Mouse (Mus musculus) cerebellum, adult 9-10 months (tissue): ENCODE measurements around the gene Polr3c.
A peak's percentile ranks its signal among the peaks of the same experiment; 100 is the strongest.
"Not testable (repeated sequence)": the region's sequence is repeated elsewhere in the genome, so short reads cannot be mapped to it uniquely, and the experiment has no call there.

Source experiments
- DNase-seq: peaks from one replicate; pipeline ENCODE4 v3.0.0; 2022

Gene Polr3c

DNA sequence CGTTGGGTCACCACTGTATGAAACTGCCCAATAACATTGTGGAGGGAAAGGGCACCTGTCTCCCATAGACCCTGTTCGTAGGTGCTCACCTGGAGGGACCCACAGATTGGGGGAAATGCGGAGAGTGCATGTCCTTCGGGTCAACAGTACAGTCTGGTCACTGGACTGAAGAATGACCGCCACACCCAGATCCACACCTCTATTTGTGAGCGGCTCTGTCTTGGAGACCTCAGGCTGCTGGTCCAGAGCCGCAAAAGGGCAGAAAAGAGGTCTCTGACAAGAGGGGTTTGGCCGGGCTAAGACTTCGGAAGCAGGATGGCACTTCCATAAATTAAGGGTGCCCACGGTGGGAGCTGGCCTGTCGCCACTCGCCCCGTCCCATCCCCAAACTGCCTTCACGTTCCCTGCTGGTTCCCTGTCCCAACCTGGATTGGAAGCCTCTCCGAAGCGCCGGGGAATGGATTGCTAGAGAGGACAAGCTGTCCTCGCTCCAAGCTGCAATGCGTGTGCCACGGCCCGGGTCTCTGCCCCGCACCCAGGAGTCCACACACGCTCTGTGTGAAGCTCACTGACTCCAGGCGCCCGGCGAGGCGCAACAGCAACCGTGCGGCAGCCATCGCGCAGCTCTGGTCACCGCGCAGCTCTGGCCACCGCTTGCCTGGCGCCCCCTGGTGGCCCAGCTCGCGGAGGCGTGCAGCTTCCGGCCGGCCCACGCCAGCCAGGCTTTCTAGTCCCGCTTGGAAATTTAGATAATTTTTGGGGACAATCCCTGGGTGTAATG, 19.3 kb downstream of the Polr3c start, which contains the start of gene Nudt17:
Gene Nudt17, minus strand, starts transcription at position 660 of the 781 bp plus-strand sequence.
- DNase-seq = peak; percentile 82

DNA sequence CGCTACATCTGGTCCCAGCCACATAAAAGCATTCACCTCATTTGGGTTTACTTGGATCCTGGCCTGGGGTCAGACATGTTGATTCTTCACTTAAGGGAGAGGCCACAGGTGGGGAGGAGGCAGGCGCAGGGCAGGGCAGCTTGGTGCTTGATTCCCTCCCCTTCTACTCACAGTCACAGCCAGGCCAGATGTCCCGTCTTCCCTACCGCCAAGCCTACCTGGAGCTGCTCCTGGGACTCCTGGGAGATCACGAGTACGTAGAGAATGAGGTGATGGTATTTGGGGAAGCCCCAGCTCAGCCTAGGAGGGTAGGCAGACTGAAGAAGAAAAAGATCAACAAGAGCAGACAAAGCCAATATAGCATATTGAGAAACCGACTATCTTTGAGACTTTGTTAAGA, 20.4 kb downstream of the Polr3c start:
- DNase-seq = peak; percentile 32

DNA sequence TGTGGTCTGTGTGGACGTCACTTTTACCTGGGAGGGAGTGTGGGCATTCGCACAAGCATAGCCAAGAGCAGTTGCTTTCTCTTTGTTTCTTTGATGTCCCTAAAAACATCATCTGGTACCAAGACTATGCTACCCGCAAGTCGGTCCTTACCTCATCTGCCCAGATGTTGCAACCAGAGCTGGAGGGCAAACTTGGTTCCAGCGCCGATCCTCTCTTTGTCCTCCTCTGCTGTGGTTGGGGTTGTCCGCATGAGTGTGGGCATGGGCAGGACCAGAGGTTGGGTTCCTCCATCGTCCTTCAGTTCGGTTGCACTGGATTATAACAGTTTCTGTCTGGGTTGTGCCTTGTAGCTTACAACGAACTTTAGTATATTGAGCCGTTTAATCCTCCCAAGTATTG, 21.2 kb downstream of the Polr3c start:
- DNase-seq = no peak

DNA sequence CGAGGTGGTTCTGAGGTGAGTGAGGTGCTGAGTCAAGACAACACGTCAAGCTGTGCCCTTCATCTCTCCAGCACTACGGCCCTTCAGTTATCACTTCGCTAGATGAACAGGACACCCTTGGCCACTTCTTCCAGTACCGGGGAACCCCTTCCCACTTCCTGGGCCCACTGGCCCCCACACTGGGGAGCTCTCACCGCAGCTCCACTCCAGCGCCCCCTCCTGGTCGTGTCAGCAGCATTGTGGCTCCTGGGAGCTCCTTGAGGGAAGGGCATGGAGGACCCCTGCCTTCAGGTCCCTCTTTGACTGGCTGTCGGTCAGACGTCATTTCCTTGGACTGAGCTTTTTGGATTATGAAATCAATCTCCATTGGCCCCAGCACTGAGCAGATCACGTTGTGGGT, 22.6 kb downstream of the Polr3c start:
- peak; percentile 24 for DNase-seq

DNA sequence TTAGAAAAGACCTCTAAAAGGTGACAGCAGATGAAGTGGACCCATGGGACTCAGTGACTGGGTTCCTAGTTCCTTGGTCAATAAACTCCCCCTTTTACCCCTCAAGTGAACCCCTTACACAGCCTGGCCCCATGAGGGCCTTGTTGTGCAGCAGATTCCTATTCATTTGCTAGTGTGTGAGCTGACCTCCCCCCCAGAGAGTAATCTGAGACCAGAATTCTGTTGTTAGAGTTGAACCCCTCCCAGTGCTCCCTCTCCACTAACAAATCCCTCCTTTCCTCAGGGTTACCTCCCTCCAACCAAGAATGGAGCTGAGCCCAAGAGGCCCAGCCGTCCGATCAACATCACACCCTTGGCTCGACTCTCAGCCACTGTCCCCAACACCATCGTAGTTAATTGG, 26.4 kb downstream of the Polr3c start:
- no peak for DNase-seq

DNA sequence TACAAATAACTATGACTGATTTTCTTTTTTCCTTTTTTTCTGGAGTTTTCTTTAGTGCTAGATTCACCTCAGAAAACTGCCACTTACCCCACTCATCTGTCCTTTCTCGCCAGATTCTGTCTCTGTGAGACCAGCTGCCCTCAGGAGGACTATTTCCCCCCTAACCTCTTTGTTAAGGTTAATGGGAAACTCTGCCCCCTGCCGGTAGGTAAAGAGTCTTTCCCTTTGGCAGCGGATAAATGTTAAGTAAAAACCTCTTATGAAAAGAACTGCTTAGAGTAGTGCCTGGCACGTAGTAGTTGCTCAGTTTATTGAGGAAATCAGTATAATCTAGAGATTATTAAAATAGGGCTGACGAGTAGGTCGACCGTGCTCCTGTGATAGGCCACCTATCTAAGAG, 27.1 kb downstream of the Polr3c start:
- peak; percentile 25 for DNase-seq

DNA sequence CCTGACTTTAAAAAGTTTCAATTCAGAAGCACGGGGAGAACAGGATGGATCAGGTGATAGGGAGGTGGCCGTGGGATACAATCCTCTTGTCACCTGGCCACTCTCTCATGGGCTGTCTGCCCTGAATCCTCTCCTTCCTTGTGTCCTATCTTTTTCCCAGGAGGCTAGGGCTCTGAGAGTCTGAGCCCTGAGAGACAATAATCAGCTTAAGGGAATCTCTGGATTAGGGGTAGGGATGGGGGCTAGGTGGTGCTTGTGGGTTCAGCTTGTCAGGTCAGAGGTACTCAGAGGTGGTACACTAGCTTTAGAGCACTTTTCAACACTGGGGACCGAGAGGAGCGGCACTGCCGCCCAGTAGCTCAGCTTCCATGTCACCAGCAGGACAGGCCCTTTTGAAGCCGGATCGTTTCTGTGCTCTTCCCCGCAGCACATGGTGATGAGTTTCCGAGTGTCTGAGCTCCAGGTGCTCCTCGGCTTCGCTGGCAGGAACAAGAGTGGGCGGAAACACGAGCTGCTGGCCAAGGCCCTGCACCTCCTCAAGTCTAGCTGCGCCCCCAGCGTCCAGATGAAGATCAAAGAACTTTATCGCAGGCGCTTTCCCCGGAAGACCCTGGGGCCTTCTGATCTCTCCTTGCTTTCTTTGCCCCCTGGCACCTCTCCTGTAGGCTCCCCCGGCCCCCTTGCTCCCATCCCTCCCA, 28.3 kb downstream of the Polr3c start:
- DNase-seq = peak; percentile 29

DNA sequence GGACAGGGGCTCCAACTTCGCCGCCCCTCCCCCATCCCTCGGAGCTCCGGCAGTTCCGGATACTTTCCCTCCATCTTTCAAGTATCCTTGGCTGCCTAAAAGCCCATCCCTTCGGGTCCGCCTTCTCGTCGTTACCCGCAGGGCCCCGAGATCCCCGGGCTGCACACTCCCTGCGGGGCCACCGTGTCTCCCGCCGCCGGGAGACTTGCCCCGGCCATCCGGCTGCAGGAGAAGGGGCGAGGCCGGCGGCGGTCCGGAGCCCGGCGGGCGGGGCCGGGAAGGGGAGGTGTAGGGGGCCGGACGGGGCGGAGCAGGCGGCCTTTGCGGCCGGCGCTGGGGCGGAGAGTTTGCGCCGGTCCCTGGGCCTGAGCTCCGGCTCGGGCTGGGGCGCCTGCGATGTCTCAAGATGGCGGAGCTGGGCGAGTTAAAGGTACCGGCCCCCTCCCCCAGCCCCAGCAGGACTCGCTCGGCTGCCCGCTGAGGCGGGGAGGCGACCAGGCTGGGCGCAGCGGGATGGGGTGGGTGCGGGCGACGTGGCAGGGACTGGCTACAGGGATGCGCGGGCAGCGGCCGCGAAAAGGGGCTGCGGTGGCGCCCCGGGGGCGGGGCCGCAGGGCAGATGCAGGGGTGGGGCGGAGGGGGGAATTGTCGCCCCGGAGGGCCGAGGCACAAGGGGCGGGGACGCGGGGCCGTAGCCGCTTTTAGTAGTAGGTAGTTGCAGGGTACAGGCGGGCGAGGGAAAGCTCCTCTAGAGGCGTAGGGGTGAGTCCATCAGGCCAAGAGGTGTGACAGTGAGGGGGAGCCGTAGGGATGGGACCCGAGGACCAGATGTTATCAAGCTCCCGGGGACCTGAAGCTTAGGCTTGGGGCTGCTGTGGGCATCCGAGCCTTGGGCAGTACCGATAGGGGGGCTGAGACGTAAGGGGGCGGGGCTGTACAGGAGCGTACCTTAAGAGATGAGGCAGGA, 30.4 kb downstream of the Polr3c start:
- peak; percentile 85 for DNase-seq

DNA sequence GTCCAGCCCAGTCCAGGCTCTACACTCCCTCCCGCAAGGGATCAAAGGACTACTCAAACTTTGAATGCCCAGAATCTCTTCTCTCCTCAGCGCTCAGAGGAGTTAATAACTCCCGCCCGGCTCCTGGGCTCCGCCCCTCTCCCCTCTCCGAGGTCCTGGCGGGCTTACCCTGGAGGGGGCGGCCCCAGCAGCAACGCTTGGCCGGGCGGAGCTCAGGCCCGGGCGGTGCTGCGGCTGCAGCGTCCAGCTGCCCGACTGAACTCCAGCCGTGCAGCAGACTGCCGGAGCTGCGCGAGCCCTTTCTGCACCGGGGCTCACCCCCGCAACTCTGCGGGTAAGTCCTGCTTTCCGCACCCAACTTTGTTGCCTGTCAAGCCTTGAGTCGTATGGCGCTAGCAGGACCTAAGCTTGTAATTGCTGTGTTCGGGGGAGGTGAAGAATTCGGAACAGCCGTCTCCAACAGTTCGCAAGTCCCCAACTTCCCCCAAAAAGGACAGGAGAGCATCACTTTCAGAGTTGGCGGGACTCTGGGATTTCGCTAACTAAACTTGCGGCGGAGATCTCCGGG, 31.1 kb downstream of the Polr3c start, which contains the start of gene Pias3:
Gene Pias3, plus strand, starts transcription at position 187 of the 568 bp plus-strand sequence.
- DNase-seq = peak; percentile 51

DNA sequence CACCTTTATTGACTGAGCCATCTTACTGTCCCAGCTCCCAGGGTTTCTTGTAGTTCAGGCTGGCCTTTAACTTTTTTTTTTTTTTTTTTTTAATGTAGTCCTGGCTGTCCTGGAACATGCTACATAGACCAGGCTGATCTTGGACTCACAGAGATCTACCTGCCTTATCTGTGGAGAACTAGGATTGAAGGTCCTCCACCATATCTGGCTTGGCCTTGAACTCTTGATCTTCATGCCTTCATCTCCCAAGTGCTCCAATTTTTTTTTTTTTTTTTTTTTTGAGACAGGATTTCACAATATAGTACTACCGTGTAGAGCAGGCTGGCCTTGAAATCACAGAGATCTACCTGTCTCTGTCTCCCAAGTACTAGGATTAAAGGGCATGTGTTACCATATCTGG, 33.8 kb downstream of the Polr3c start:
- no peak for DNase-seq

DNA sequence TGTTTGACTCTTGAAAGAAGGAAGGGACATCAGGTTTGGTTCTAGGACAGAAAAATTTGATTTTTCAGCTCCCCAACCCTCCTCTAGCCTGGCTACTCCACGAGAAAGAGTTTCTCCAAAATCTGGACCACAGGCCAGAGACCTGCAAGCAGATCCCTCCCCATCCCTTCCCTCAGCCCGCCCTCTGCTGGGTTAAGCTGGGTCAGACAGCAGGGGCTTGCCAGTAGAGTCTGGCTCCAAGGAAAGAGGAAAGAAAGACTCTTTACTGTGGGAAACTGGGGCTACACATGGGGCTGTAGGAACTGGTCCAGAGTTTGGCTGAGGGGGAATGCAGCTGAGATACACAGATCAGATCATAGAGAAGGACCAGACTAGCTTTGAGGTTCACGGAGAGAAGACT, 34.9 kb downstream of the Polr3c start:
- DNase-seq = no peak

DNA sequence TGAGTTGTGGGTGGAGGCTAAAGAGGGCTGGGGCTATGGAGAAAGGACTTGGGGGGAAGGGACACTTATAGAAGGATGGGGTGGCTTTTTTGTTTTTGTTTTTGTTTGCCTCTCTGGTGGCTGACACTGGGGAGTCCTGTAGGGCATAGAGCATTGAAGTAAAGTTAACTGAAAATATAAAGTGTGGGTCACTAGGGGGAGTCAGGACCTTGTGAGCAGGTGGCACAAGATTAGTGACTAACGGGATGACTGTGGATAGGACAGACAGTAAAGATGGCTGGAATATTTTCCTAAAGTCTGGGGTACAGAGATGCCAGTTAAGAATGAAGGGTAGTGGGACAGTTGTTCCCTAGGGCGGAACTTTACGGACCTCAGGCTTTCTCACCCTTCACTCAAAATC, 37.1 kb downstream of the Polr3c start:
- no peak for DNase-seq

DNA sequence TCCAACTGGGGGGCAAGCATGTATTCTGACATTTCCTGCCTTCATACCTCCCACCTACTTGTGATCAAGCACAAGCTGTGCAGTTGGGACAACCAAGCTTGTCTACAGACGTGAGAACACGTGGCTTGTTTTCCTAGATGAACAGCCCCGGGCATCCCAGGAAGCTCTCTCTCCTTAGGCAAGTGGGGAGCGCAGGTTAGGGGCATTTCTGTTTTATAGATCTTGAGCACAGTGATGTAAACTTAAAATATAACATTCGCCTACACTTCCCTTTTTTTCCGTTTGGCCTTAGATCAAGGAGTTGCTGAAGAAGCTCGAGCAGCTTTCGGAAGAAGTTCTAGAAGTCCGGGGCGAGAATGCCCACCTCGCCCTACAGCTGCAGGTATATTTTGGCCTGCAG, 38.6 kb downstream of the Polr3c start:
- DNase-seq = no peak

DNA sequence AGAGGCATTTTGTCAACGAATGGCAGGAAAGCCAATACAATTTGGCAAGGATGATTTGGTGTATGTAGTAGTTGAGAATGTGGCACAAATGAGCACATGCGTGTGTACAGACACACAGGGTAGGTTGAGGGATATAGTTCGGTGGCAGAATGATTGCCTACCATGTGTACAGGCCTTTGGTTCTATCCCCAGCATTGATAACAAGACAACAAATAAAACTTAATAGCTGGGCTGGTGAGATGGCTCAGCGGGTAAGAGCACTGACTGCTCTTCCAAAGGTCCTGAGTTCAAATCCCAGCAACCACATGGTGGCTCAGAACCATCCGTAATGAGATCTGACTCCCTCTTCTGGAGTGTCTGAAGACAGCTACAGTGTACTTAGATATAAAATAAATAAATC, 41.4 kb downstream of the Polr3c start:
- not testable (repeated sequence) for DNase-seq

DNA sequence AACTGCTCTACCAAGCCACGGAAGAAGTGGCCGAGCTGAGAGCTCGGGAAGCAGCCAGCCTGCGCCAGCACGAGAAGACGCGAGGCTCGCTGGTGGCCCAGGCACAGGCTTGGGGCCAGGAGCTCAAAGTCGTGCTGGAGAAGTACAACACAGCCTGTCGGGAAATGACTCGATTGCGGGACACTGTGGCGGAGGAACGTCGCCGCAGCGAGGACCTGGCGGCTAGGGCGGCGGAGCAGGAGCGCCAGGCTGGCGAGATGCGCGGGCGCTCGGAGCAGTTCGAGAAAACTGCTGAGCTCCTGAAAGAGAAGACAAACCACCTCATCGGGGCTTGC, 42.6 kb downstream of the Polr3c start:
- no peak for DNase-seq

DNA sequence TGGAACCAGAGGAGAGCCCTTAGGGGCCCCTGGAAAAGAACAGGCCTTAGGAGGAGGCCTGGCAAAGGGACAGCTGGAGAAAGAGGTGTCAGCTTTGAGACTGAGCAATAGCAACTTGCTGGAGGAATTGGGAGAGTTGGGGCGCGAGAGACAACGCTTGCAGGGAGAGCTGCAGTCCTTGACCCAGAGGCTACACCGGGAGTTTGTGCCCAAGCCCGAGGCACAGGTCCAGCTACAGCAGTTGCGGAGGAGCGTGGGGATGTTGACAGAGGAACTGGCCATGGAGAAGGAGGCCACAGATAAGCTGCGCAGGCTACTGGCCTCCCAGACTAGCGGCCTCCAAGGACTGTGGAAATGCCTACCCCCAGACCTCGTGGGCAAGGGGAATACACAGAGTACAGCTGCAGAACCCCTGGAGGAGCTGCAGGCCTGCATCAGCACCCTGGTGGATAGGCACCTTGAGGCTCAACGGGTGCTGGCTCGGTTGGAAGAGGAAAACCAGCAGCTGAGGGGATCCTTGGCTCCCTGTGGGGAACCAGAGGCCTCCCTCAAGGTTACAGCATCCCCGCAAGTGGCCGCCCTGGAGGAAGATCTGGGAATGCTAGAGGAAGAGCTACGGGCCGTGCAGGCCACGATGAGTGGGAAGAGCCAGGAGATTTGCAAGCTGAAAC, 43.1 kb downstream of the Polr3c start:
- no peak for DNase-seq

DNA sequence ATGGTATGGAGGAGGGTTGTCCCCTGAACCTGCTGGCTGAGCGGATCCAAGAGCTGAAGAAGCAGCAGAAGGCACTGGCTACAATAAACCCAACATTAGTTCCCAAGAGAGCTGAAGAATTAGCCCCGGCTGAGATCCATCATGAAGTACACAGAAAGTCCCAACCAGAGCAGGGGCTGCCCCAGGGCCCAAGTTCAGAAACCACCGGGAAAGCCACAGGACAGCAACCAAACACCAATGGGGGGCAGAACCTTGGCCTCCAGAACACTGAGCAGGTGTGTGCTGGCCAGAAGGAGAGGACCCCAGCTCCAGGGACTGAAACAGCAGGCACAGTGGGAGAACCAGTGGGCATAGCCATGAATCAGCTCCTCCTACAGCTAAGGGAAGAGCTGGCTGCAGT, 43.9 kb downstream of the Polr3c start:
- DNase-seq = no peak

DNA sequence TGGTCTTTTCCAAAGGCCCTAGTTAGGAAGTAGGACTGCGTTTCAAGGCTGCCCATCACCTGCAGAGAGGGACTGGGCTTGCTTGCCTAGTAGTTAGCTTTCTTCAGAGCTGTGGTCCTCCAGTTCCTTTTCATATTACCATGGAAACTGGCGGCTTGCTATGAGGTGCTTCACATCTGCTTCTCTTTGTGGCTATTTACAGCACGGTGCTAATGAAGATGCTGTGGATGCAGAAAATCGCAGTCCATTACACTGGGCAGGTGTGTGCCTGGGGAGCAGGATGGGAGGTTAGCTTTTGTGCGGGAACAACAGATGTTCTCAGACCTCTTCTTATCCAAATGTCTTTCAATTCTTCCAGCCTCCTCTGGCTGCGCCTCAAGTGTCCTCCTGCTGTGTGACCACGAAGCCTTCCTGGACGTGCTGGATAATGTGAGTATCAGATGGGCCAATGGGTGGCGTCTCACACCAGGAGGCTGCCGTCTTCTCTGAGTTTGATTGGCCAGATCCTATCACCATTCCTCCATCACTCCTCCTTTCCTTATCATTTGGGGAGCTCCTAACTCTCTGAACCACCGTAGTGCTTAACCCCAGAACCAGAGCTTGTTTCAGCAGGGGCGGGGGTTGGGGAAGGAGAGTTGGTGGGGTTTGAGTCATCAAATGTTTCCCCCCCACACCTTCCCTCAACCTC, 47.0 kb downstream of the Polr3c start:
- DNase-seq = no peak

DNA sequence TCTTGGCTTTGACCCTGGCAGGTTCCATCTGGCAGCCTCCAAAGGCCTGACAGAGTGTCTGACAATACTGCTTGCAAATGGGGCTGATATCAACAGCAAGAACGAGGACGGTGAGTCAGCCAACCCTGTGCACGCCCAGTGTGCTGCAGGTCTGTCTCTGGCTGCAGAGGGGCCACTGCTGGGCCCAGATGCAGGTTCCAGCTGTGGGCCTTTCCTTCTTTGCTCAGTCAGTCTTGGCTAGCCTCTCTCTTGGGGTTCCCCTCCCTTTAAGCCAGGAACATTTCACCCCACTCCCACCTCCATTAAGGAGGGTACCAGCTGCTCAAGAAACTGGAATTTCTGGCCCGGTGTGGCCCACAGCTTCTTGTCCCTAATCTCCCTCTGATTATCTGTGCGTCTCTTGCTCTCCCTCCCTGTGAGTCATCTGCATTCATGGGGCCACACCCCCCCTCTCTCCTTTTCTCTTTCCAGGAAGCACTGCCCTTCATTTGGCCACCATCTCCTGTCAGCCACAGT, 48.2 kb downstream of the Polr3c start:
- DNase-seq = no peak

DNA sequence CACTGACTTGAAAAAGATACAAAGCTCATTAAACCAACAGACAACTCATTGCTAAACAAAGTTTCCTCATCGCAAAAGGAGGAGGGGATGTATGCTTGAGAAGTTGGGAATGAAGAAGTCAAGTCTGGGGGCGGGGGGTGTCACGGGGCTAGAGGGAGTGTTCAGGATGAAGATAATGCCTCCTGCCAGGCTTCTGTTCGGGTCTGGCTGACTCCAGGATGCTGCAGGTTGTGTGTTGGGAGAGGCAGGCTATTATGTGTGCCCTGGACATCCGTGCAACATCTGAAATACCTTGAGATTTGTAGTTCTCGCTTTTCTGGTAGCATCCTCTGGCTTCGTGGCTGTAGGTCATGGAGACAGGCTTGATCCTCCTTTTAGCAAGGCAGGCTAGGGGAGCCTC, 49.0 kb downstream of the Polr3c start:
- no peak for DNase-seq

DNA sequence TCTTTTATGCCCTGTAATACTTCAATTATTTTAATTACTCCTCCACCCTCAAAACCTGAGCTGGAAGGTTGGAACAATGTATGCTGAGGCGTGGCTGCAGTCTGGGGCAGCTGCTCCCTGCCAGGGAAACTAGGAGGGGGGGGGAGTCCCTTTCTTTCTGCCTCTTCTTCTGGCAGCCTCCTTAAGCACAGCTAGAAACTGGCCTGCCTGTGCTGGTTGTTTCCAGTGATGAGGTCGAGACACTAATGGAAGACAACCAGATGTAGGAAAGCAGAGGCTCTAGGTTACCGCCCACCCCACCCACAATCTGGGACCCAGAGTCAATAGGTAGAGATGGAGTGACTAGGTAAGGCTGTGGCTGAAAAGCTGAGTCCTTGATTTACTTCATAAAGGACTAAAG, 51.7 kb downstream of the Polr3c start:
- DNase-seq = no peak

DNA sequence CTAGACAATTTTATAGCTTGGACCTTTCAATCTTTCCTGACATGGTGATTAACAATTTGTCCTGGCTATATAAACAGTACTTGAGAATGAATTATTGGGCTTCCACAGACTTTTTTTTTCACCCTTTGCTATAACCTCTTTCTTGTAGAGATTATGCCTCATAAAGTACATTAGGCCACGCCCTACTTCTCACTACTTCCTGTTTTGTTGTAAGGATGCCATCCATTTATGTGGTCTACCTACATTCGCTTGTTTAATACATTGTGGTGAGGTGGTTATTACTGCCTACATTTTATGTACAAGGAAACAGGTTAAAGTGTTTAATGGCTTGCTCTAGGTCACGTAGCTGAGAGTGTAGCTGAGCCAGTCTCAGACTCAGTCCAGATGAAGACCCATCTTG, 52.3 kb downstream of the Polr3c start:
- no peak for DNase-seq
